Mouse (Mus musculus) cerebellum, adult 11-12 months (tissue): ENCODE measurements around the gene Ripk3.

Source experiments
- DNase-seq: peaks from one replicate; pipeline ENCODE4 v3.0.0; 2022

Gene Ripk3

DNA sequence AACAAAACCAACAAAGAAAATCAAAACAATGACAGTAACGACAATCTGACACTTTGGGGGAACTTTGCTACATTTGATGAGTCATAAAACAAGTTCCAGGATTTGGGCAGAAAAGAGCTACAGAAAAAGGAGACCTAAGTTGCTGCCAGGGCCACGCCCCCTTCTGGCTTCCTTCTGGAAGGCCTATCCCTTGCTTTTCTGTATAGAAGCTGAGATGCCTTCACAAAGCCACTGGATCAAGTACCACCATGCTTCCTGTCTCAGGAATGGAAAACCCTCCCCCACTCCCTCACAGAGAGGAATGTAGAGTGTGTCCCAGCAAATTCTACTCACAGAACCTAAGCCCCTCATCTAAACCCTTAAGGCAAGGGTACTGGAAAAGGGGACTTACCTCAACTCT is 5.3 kb upstream of the Ripk3 start:
- DNase-seq, result no peak

DNA sequence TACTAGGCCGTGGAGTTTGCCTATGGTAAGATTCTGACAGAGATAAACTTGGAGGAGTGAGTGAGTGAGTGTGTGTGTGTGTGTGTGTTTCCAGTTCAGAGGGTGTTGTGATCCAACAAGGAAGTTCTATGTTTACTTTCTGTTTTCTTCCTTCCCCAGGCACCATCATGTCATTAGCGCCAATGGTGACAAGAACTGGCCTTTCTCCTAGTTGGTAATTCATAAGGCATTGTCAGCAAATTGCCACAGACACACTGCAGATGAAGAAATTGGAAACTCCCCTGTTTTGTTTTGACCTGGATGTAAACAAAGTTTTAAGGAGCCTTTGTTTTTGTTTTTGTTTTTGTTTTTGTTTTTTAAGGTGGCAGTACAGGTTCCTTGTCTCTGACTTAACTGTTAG is 4.8 kb upstream of the Ripk3 start:
- DNase-seq, result no peak

DNA sequence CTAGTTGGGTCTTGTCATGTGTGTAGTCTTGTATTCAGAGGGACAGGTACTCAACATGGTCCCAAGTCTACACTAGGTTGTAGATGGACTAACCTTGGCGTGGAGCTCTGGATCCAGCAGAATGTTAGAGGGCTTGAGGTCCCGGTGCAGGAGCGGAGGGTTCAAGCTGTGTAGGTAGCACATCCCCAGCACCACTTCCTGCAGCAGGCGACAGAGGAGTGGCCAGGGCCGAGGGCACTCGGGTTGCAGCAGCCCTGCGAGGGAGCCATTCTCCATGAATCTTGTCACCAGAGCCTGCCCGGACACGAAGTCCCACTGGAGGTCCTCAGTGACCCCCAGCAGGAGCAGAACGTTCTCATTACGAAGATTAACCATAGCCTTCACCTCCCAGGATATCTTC is 934 bp downstream of the Ripk3 start:
- no peak for DNase-seq

DNA sequence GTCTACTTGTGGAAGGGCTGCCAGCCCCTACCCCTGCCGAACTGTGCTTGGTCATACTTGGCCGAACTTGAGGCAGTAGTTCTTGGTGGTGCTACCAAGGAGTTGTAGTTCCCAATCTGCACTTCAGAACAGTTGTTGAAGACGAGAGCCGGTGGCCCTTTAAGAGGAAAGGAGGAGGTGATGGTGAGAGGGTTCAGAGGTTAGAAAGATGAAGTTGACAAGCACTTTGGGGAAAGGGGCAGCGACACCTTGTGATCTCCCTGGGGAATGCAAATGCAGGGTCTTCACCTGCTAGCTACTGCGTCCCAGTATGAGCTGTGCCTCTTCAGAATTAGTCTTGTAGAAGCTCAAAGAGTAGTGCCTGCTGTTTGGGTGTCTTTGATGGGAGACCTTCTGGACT is 3.5 kb downstream of the Ripk3 start:
- no peak for DNase-seq

DNA sequence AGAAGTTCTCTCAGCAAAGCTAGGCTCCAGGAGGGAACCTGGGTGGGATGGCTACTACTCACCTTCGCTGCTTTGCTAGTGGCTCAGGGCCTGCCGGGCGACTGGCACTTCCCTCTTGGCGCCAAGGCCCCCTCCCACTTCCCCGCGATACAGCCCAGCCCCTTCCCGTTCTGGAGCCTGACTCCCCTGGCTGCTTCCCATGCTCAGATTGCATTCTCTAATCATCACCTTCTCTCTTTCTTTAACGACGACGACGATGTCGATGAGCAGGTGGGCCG is 4.8 kb downstream of the Ripk3 start, which contains the start of gene Adcy4:
Gene Adcy4 (minus strand): TSS at position 138 of the 278 bp plus-strand sequence.
- no peak for DNase-seq

DNA sequence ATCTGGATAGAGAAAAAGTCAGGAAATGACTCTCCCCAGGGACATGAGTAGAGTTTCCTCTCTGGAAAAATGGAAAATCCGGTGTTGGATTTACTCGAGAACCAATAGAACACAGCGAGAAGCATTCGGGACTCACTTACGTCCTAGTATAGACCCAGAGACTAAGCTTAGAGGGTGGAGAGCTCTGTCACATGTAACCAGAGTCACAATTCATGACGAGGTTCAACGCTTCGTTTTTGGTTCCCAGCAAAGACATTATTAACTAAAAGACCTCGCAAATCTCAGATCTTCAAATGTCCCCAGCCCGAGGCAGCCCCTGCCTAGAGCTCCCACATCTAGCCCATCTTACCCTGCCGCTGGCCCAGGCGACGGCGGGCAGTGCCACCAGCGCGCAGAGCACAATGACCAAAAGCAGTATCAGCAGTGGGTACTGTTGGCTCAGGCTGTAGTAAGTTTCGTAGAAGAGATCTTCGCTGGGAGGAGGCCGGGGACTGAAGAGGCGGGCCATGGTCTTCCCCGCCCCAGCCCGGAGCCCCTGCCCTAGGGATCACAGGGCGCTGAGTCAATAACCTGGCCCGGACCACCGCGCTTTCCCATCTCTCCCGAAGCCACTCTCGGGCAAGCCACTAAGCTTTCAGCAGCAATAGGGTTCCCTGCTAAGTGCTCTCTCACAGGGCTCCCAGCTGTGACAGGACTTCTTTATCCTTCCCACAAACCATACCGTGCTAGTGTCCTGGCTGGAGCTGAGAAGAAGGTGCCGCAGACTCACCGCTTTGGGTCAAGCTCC is 5.3 kb downstream of the Ripk3 start:
- DNase-seq, result no peak

DNA sequence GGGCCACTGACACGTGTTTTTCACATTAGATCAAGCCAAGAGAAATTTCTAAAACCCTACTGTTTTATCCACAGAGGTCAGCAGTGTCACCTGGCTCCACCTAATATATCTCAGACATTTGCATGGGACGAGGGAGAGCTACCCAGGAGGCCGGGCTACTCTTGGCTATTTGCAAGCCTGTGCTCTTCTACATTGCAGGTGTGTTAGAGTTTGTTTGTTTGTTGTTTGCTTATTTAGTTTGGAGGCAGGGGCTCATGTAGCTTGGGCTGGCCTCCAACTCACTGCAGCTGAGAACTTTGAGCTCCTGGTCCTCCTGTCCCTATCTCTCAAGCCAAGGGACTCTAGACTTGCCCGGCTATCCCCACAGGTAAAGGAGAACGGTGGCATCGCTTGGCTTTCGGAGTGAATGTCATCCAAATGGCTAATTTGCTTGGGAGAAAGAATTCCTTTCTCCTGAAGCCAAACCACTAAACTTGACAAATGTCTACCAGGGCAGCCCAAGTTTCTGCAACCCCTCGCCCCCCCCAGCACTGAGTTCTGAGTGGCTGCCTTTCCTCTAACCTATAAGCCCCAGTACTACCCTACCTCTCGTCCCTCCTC is 6.2 kb downstream of the Ripk3 start:
- no peak for DNase-seq

DNA sequence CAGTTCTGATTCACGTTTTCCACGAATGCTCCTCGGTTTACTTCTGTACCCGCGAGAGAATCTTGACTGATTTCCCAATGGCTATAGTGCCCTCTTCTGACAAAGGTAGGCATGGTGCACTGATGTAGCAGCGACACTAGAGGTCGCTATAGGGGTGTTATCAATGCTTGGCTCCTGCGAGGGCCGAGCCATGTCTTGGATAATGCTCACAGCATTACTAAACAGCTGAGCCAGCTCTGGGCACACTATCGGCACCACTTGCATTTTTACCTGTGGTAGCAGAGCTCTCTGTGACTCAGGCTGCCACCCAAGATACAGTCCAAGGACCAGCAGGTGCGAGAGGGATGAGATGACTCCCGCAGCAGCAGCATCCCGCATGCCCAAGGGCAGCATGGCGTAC is 7.4 kb downstream of the Ripk3 start:
- peak; percentile 48 for DNase-seq

DNA sequence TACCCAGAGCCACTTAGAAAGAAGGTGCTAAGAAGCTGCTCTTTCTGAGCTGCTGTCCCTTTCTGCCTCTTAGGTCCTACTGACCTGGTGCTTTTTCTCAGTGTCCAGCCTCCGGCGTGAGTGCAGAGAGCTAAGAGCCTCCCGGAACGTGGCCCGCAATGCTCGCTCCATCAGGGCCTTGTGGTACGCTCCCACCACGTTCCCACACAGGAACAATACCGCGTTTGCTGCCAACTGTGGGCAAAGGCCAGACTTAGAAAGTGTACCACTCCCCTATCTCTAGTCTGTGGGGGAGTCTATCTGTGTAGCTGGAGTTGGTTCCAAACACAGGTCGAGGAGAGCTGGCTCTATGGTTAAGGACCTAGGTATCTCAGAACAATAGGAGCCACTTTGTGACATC is 7.9 kb downstream of the Ripk3 start:
- DNase-seq, result no peak

DNA sequence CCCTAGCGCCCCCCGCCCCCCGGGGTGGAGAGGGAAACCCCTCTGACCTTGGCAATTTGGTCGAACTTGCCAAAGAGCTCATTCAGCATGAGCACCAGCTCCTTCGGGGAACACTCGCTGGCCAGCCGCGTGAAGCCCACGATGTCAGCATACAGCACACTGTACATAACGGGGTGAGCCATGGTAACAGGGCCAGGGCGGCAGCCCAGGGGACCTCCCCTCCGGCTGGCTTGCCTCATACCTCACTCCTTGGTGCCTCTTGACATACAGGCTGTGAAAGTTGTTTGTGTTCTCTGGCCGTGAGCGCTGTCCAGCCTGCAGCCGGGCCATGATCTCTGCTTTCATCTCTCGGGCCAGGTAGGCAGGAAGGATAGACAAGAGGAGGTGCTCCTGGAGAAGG is 9.0 kb downstream of the Ripk3 start:
- no peak for DNase-seq

DNA sequence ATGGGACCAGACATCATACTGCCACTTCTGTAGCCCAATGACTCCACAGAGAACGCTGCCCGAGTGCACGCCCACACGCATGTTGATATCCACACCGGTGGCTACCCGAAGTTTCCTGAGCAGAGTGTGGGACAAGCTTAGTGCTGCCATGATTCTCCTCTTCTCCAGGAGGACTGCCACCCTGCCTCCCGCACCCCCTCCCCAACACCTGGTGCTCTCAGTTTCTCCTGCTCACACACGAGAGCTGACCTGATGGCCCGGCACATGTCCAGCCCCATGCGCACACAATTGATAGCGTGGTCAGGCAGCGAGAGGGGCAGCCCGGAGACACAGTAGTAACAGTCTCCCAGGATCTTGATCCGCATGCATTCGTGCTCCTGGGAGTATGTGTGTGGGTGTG is 10.0 kb downstream of the Ripk3 start:
- no peak for DNase-seq

DNA sequence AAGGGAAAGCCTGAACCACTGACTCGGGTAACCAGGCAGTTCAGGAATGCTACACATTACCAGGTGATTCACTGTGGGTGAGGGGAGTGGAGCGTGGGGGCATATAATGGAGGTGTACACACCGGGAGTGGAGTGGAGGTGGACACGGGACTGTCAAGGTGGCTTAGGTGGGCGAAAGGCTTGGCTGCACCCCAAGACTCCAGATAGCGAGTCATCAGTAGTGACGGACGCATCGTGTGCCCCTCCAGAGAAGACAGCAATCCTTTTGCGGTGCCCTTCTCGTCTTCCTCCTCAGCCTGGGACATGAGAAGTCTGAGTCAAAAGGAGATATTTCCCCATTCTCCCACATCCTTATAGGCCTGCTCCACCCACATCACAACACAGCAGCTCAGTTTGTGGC is 10.9 kb downstream of the Ripk3 start:
- no peak for DNase-seq

DNA sequence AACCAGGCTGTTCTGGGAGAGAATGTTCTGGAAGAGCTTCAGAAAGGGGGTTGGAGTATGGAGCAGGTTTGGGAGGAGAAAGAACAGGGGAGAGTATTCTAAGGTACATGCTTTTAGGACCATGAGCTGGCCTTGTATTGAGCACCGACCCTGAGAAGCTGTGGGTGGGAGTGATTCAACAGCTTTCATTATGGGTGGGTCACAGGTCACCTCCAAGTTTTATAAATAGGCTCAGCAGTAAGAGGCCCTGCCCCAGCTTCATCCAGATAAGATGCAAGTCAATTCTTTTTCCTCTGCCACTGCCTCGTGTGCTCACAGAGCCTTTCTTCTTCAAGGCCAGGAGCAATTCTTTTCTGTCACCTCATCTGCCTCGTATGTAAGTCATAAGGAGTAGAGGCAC is 11.5 kb downstream of the Ripk3 start:
- DNase-seq, result no peak

DNA sequence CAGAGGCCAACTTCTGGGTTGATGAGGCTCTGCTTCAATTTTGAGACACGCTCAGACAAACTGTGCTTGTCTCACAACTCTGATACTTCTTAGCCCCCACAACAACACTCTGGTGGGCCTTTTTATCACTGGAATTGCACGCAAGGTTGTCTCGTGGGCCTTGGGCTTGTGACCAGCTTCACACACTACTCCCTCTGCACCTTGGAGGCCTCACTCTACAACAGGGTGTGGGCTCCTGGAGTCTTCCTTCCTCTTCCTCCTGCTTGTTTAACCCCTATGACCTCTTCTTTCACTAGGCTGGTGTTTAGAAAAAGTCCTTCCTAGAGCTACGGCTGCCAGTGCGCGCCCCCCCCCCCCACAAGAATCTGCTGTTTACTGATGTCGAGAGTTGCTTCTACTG is 12.0 kb downstream of the Ripk3 start:
- DNase-seq, result no peak

DNA sequence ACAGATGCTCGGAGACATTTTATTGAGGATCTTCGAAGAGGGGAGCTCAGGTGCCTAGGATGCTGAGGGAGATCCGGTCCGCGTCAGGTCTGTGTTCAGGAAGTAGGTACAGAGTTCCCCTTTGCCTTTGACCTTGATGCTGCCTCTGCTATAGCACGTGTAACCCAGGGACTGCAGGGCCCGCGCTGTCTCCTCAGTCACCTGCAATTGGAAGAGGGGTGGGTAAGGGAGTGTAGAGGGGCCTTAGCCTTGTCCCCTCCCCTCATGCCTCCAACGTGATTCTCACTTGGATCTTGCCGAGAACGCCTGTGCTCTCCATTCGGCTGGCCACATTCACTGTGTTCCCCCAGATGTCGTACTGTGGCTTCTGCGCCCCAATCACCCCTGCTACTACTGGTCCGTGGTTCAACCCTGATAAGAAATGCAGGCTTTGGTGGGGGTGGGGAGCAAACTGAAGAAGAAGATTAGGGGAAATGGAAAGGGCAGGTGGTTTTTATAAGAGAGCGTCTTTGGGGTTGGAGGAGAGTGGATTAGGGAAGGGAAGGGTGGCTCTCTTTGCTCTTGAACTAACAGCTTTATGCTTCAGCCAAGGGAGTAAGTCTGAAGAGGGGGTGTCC is 19.5 kb downstream of the Ripk3 start:
- no peak for DNase-seq

DNA sequence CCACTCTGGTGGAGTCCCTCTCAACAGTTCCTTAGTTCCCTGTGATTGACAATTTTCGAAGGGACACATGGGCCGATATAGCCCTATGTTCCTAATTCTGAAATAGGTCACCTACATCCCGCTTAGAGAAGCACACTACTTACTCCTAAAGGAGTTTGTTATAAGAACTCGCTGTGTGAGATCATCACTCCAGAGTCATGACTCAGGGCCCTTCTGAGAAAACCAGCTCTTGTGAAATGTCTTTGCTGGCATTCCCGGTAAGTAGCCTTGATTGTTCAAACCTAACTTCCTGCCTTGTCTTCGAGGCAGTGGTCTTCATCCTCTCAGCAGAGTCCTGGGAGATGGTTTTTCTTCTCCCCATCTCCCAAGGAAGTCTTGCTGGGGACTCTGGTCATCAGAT is 20.1 kb downstream of the Ripk3 start:
- DNase-seq, result no peak

DNA sequence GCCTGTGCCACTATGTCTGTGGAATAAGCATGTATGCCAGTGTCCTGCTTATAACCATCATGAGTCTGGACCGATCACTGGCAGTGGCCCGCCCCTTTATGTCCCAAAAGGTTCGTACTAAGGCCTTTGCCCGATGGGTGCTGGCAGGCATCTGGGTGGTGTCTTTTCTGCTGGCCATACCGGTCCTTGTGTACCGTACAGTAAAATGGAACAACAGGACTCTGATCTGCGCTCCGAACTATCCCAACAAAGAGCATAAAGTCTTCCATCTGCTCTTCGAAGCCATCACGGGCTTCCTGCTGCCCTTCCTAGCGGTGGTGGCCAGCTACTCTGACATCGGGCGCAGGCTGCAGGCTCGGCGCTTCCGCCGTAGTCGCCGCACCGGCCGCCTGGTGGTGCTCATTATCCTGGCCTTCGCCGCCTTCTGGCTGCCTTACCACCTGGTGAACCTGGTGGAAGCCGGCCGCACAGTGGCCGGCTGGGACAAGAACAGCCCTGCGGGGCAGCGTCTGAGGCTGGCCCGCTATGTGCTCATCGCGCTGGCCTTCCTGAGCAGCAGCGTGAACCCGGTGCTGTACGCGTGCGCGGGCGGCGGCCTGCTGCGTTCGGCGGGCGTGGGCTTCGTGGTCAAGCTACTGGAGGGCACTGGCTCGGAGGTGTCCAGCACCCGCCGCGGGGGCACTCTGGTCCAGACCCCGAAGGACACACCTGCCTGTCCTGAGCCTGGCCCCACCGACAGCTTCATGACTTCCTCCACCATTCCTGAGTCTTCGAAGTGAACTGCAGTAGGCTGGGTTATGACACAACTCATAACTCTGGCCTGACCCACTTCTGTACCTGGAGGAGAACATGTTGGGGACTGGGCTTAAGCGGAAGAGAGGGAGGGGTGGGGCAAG is 20.9 kb downstream of the Ripk3 start:
- peak; percentile 82 for DNase-seq

DNA sequence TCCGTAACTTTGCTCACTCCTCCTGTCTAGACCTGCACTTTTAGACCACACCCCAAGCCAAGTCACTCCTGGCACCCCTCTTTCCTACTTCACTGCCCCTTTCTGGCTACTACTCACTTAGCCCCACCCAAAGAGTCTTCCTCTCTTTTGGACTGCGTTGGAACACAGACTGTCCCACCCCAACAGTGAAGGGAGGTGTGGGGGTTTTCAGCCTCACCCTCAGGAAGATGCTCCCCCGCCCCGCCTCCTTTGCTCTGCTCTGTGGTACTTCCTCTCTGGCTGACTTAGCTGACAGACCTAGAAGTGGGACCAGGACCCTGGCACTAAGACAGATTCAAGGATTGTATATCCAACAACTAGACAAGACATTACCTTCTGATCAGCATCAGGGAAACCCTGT is 23.0 kb downstream of the Ripk3 start, which contains the start of gene Ltb4r1:
Gene Ltb4r1 (plus strand): TSS at position 267 of the 400 bp plus-strand sequence.
- no peak for DNase-seq

DNA sequence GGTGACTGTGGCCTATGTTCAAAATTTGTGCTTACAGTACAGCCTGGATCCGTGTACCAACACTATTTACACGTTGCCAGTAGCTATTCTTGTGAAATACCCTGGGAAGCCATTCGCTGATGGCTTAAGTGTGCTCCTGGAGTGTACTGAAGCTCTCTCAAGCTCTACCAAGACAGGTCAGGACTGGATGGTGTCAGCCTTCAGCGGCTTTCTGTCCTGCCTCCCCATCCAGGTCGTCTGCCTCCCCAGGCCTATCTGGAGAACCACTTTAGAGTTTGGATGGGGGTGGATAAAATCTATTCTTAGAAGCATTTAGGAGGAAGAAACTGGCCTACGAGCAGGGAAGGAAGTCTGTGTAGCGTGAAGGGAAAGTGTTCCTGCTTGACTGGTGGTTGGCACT is 25.5 kb downstream of the Ripk3 start:
- DNase-seq, result no peak

DNA sequence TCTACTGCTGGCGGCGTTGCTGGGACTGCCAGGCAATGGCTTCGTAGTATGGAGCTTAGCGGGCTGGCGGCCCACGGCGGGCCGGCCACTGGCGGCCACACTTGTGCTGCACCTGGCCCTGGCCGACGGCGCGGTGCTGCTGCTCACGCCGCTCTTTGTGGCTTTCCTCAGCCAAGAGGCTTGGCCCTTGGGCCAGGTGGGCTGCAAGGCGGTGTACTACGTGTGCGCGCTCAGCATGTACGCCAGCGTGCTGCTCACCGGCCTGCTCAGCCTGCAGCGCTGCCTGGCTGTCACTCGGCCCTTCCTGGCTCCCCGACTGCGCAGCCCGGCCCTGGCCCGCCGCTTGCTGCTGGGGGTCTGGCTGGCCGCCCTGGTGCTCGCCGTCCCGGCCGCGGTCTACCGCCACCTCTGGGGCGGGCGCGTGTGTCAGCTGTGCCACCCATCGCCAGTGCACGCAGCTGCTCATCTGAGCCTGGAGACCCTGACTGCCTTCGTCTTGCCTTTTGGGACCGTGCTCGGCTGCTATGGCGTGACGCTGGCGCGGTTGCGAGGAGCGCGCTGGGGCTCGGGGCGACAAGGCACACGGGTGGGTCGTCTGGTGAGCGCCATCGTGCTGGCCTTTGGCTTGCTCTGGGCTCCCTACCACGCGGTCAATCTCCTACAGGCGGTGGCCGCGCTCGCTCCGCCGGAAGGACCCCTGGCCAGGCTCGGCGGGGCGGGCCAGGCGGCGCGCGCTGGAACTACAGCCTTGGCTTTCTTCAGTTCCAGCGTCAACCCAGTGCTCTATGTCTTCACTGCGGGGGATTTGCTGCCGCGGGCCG is 26.5 kb downstream of the Ripk3 start:
- peak; percentile 56 for DNase-seq

DNA sequence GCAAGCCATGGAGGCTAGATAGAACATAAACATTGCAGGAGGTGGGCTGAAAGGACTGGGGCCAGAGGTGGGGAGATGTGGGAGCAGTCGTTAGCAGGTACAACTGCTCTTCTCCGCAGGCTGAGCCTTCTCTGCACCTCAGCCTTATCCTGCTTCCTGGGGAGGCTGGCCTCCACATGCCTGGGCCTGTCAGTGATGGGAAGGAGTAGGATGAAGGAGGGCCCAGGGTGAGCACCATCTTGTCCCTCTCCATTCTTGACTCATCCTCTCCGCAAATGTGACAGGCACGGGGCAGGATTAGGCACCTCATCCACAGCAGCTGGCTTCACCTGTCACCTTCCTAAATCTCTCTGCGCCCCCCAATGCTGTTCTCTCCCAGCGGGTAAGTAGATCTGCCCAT is 27.5 kb downstream of the Ripk3 start, which contains the start of gene Ltb4r2:
Gene Ltb4r2 (plus strand): TSS at position 266 of the 400 bp plus-strand sequence.
- DNase-seq, result no peak

DNA sequence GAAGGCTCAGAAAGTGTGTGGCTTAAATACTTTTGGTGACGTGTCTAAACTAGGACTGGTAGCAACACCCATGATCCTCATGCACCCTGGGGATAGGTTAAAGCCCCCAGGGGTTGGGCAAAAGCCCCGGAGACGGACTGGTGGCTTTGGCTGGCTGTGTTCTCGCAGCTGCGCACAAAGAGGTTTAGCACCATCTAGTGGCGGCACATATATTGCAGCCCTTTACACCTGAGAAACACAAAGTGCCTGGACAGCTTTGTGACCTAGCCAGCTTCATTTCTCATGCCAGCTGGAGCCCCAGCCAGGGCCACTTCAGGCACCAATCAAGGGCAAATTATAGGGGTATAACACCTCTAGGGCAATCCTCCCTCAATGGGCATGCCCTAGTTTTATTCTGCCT is 28.5 kb downstream of the Ripk3 start:
- peak; percentile 81 for DNase-seq
